Mouse (Mus musculus) cortical plate, adult 2 months (tissue): ENCODE measurements around the gene Ifrd1.
"Not testable (repeated sequence)": the region's sequence is repeated elsewhere in the genome, so short reads cannot be mapped to it uniquely, and the experiment has no call there.

Experiments
- CTCF ChIP-seq: fragments of 200-500 bp; IDR thresholded peaks from 2 replicates; pipeline ENCODE4 v1.5.1; 2011; ENCODE audit warnings: mild to moderate bottlenecking, control low read depth, low read length; ENCODE audit not compliant: insufficient read depth; ENCODE audit errors: extremely low read depth
- POLR2A ChIP-seq: fragments of 200-500 bp; IDR thresholded peaks from 2 replicates; pipeline ENCODE4 v1.6.1; 2011; ENCODE audit warnings: mild to moderate bottlenecking, low read length, control low read depth; ENCODE audit not compliant: insufficient read depth; ENCODE audit errors: extremely low read depth

DNA sequence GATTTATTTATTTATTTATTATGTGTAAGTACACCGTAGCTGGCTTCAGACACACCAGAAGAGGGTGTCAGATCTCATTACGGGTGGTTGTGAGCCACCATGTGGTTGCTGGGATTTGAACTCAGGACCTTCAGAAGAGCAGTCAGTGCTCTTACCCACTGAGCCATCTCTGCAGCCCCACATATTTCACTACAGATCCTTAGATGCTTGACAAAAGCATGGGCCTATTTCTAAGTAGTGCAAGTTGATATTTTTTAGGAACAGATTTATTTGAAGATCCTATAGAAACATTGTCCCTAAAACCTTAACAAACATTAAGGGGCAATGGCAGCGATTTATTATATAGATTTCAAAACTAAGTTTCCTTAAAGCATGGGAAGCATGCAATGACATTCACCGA, 7.0 kb upstream of the Ifrd1 start:
- not testable (repeated sequence) for TF ChIP-seq CTCF, POLR2A
